Mouse (Mus musculus) CH12.LX (cell line): ENCODE data around the gene Ddx52.

Experiments
- CHD2 ChIP-seq: IDR thresholded peaks from 2 replicates; pipeline ENCODE4 v1.6.1; 2011; ENCODE audit warnings: low read length, improper control_type of control experiment
- CTCF ChIP-seq, 2 experiments: IDR thresholded peaks in 1 of 2; conservative IDR thresholded peaks in 1 of 2; 2 replicates each; pipeline ENCODE4 v1.5.1; 2011 to 2012; ENCODE audit warnings: low read depth in 2 of 2, low read length in 2 of 2, improper control_type of control experiment in 1 of 2, inconsistent platforms in 1 of 2, mild to moderate bottlenecking in 1 of 2, moderate library complexity in 1 of 2
- EP300 ChIP-seq: IDR thresholded peaks from 2 replicates; pipeline ENCODE4 v1.6.1; 2011; ENCODE audit warnings: low read length, improper control_type of control experiment
- HCFC1 ChIP-seq: IDR thresholded peaks from 2 replicates; pipeline ENCODE4 v1.6.1; 2012; ENCODE audit warnings: low read depth, mild to moderate bottlenecking, inconsistent platforms, low read length, improper control_type of control experiment
- KAT2A ChIP-seq: IDR thresholded peaks from 2 replicates; pipeline ENCODE4 v1.6.1; 2012; ENCODE audit warnings: low read length, improper control_type of control experiment, inconsistent platforms; ENCODE audit not compliant: insufficient replicate concordance
- MXI1 ChIP-seq: IDR thresholded peaks from 2 replicates; pipeline ENCODE4 v1.6.1; 2011; ENCODE audit warnings: mild to moderate bottlenecking, low read depth, low read length, improper control_type of control experiment
- POLR2AphosphoS2 ChIP-seq: IDR thresholded peaks from 2 replicates; pipeline ENCODE4 v1.6.1; 2011; ENCODE audit warnings: low read depth, low read length, improper control_type of control experiment
- RCOR1 ChIP-seq: conservative IDR thresholded peaks from 2 replicates; pipeline ENCODE4 v1.6.1; 2012; ENCODE audit warnings: low read depth, mild to moderate bottlenecking, inconsistent platforms, low read length, improper control_type of control experiment
- SIN3A ChIP-seq: IDR thresholded peaks from 2 replicates; pipeline ENCODE4 v1.6.1; 2012; ENCODE audit warnings: low read length, improper control_type of control experiment, inconsistent platforms
- TBP ChIP-seq: conservative IDR thresholded peaks from 2 replicates; pipeline ENCODE4 v1.6.1; 2011; ENCODE audit warnings: low read depth, low read length, improper control_type of control experiment
- USF1 ChIP-seq: IDR thresholded peaks from 2 replicates; pipeline ENCODE4 v1.6.1; 2014; ENCODE audit warnings: low read depth, mild to moderate bottlenecking, inconsistent platforms, low read length, improper control_type of control experiment
- ZNF384 ChIP-seq: IDR thresholded peaks from 2 replicates; pipeline ENCODE4 v1.6.1; 2012; ENCODE audit warnings: low read depth, low read length, improper control_type of control experiment, inconsistent platforms

GRCm38 (mm10) chr11:83938556-83938955 is 3.3 kb upstream of the Ddx52 start:
- no peak for TF ChIP-seq EP300
- TF ChIP-seq CTCF (conservative IDR thresholded peaks at IDR 0.05 in 1 of 2, IDR thresholded peaks at IDR 0.05 in 1 of 2; ENCODE audit: low read depth in 2 of 2, low read length in 2 of 2), result no peak
- TF ChIP-seq SIN3A, result no peak
- TF ChIP-seq CHD2, result no peak
- no peak for TF ChIP-seq HCFC1
- no peak for TF ChIP-seq USF1
- TF ChIP-seq KAT2A, result no peak
- no peak for TF ChIP-seq RCOR1
- TF ChIP-seq ZNF384, result no peak
- no peak for TF ChIP-seq POLR2AphosphoS2
- TF ChIP-seq MXI1, result no peak
- no peak for TF ChIP-seq TBP
